11 mouse cellular contexts compared by ENCODE assay signal in genomic region chr12:8511037-8511882, GRCm38 (mm10). TPM values are rescaled to one million over a fixed set of nuclear protein-coding genes. Genes with fewer than 3 reads are reported as not detected.
A peak's percentile ranks its signal among the peaks of the same experiment; 100 is the strongest.
DNase-seq lines count a peak whose midpoint lies in the region; ATAC-seq and TF ChIP-seq lines count a peak whose summit lies in the region.
"Had no signal": no experiment of that assay in that cellular context is flagged by ENCODE, and none has a peak within 500 bp of the region (broad histone marks: within the 10 kb centered on the region; RNA-seq: fewer than 3 reads in every experiment).

No protein-coding gene starts in this region.

- no peak for TF ChIP-seq EP300 in liver, postnatal 0 days (IDR thresholded peaks at IDR 0.05; ENCODE audit: low read depth)

- 58% methylated on average over 18 of the region's 18 CpGs for WGBS in liver, postnatal 0 days (ENCODE audit: insufficient replicate concordance)
- 67% methylated on average over 18 of the region's 18 CpGs for WGBS in liver, embryonic 12.5 days (ENCODE audit: insufficient replicate concordance)
- 75% methylated on average over 18 of the region's 18 CpGs for WGBS in embryonic facial prominence, embryonic 13.5 days

- no peaks in the 10 kb centered on the region for H3K27me3 ChIP-seq in liver, postnatal 0 days (ENCODE audit: insufficient read depth, low read length)
- no peaks in the 10 kb centered on the region for H3K27me3 ChIP-seq in liver, embryonic 12.5 days (replicated peaks)
- no peaks in the 10 kb centered on the region for H3K27me3 ChIP-seq in embryonic facial prominence, embryonic 13.5 days
- H3K27me3 ChIP-seq: heart, embryonic 13.5 days; neural tube, embryonic 15.5 days had no signal

- H3K36me3 ChIP-seq in liver, postnatal 0 days (replicated peaks; ENCODE audit: insufficient read depth, low read length), result no peaks in the 10 kb centered on the region
- no peaks in the 10 kb centered on the region for H3K36me3 ChIP-seq in liver, embryonic 12.5 days
- no peaks in the 10 kb centered on the region for H3K36me3 ChIP-seq in embryonic facial prominence, embryonic 13.5 days
- H3K36me3 ChIP-seq: heart, embryonic 13.5 days; neural tube, embryonic 15.5 days had no signal

- TF ChIP-seq CTCF in liver, postnatal 0 days (IDR thresholded peaks at IDR 0.05; ENCODE audit: low read depth), result no peak

- no peaks in the 10 kb centered on the region for H3K9me3 ChIP-seq in liver, postnatal 0 days (ENCODE audit: low read length)
- H3K9me3 ChIP-seq in liver, embryonic 12.5 days (replicated peaks), result no peaks in the 10 kb centered on the region
- no peaks in the 10 kb centered on the region for H3K9me3 ChIP-seq in embryonic facial prominence, embryonic 13.5 days
- H3K9me3 ChIP-seq: heart, embryonic 13.5 days; neural tube, embryonic 15.5 days had no signal

- peak; percentile 12; the same call in 1 of the 2 replicates for ATAC-seq in liver, postnatal 0 days
- ATAC-seq in liver, embryonic 12.5 days, result no peak
- peak; percentile 62; the same call in 1 of the 2 replicates for ATAC-seq in embryonic facial prominence, embryonic 13.5 days (ENCODE audit: insufficient number of reproducible peaks, insufficient read depth, low FRiP score, low TSS enrichment, low read depth)
- ATAC-seq in megakaryocyte-erythroid progenitor cell, adult 5-6 weeks (replicated peaks; ENCODE audit: low FRiP score, low TSS enrichment, poor library complexity, severe bottlenecking), result 0 out of 2 replicates have a peak, but pooled peaks have one; percentile 41
- ATAC-seq in monocyte, adult 5-6 weeks (replicated peaks; ENCODE audit: insufficient number of reproducible peaks, low FRiP score, low TSS enrichment, poor library complexity, severe bottlenecking), result no peak

- H3K9ac ChIP-seq in liver, postnatal 0 days (replicated peaks), result no peak overlapping the region
- no peak overlapping the region for H3K9ac ChIP-seq in liver, embryonic 12.5 days
- no peak overlapping the region for H3K9ac ChIP-seq in embryonic facial prominence, embryonic 13.5 days
- H3K9ac ChIP-seq: heart, embryonic 13.5 days; neural tube, embryonic 15.5 days had no signal

- peaks cover 16% of the 10 kb centered on the region for H3K4me1 ChIP-seq in liver, postnatal 0 days (ENCODE audit: insufficient read depth)
- H3K4me1 ChIP-seq in liver, embryonic 12.5 days, result peaks cover 10% of the 10 kb centered on the region
- H3K4me1 ChIP-seq in embryonic facial prominence, embryonic 13.5 days, result no peaks in the 10 kb centered on the region
- H3K4me1 ChIP-seq: neural tube, embryonic 15.5 days had no signal

- DNase-seq in gastrocnemius, adult 18-20 months (ENCODE audit: low spot score), result peak; percentile 46
- DNase-seq in gastrocnemius, postnatal 4 days (ENCODE audit: low spot score in 2 of 2), result no peak
- DNase-seq in liver, postnatal 0 days, result no peak
- no peak for DNase-seq in spleen, postnatal 36 days (ENCODE audit: low spot score in 2 of 2)
- DNase-seq: liver had no signal

- H3K27ac ChIP-seq in liver, postnatal 0 days (ENCODE audit: low read depth), result no peak overlapping the region
- no peak overlapping the region for H3K27ac ChIP-seq in liver, embryonic 12.5 days
- no peak overlapping the region for H3K27ac ChIP-seq in embryonic facial prominence, embryonic 13.5 days
- H3K27ac ChIP-seq: neural tube, embryonic 15.5 days had no signal

- no peak overlapping the region for H3K4me3 ChIP-seq in liver, postnatal 0 days (ENCODE audit: low read depth, low read length)
- H3K4me3 ChIP-seq in liver, embryonic 12.5 days, result no peak overlapping the region
- H3K4me3 ChIP-seq in embryonic facial prominence, embryonic 13.5 days, result no peak overlapping the region
- H3K4me3 ChIP-seq: heart, embryonic 13.5 days; neural tube, embryonic 15.5 days had no signal

- no peak overlapping the region for H3K4me2 ChIP-seq in liver, postnatal 0 days (ENCODE audit: low read depth, low read length)
- no peak overlapping the region for H3K4me2 ChIP-seq in liver, embryonic 12.5 days
- no peak overlapping the region for H3K4me2 ChIP-seq in embryonic facial prominence, embryonic 13.5 days
- H3K4me2 ChIP-seq: heart, embryonic 13.5 days; neural tube, embryonic 15.5 days had no signal

RNA-seq across cellular contexts. Expression of gene Rhob, which starts 11.5 kb away (rescaled TPM):
- total RNA-seq in gastrocnemius, adult 18-20 months (2021), result 10 to 100 TPM; 43.6 to 79.2 TPM
- 100 to 1,000 TPM; 111 to 115 TPM for total RNA-seq in gastrocnemius, postnatal 4 days (2021)
- 6.9 and 8.7 TPM in 2 replicates for polyA plus RNA-seq in liver, postnatal 0 days (2015; fragmentation: Nextera tagmentation; extraction: Ambion mirVana)
- 12.3 and 12.4 TPM in 2 replicates for polyA plus RNA-seq in liver, embryonic 12.5 days (2016; fragmentation: Nextera tagmentation; extraction: Ambion mirVana)
- 44.9 and 45.9 TPM in 2 replicates for polyA plus RNA-seq in embryonic facial prominence, embryonic 13.5 days (2015; fragmentation: Nextera tagmentation; extraction: Ambion mirVana)
- total RNA-seq in megakaryocyte-erythroid progenitor cell, adult 5-6 weeks (2014; fragmentation: Nextera tagmentation), result 4.2 and 5.1 TPM in 2 replicates
- 23.1 TPM in 2 replicates for total RNA-seq in megakaryocyte-erythroid progenitor cell, adult 5-6 weeks (2017)
- 45.8 to 134 TPM (median 53.2 TPM) in 3 replicates for total RNA-seq in monocyte, adult 5-6 weeks (2017)

Comparison
In these comparisons a context has a peak if more than half of its experiments do, and no peak if none do; other contexts are left out.
1. ATAC-seq: peak in liver, postnatal 0 days (single experiment), embryonic facial prominence, embryonic 13.5 days (single experiment) and megakaryocyte-erythroid progenitor cell, adult 5-6 weeks (single experiment); none in liver, embryonic 12.5 days (single experiment) and monocyte, adult 5-6 weeks (single experiment).